Mouse (Mus musculus) cortical plate, adult 2 months (tissue): ENCODE measurements around the gene Mgll. TPM values are rescaled to one million over a fixed set of nuclear protein-coding genes. Genes with fewer than 3 reads are reported as not detected.

Experiments used
- H3K27ac ChIP-seq: fragments of 200-500 bp; 2 replicates; pipeline ENCODE4 v1.5.1; 2012; ENCODE audit warnings: low read length, control low read depth, inconsistent platforms; ENCODE audit not compliant: insufficient read depth
- H3K4me1 ChIP-seq: fragments of 200-500 bp; 2 replicates; pipeline ENCODE4 v1.6.1; 2011; ENCODE audit warnings: low read length; ENCODE audit not compliant: control insufficient read depth, insufficient read depth
- H3K4me3 ChIP-seq: fragments of 200-500 bp; 2 replicates; pipeline ENCODE4 v1.5.1; 2011; ENCODE audit warnings: mild to moderate bottlenecking, low read length, control low read depth; ENCODE audit not compliant: insufficient read depth
- CTCF ChIP-seq: fragments of 200-500 bp; IDR thresholded peaks from 2 replicates; pipeline ENCODE4 v1.5.1; 2011; ENCODE audit warnings: mild to moderate bottlenecking, control low read depth, low read length; ENCODE audit not compliant: insufficient read depth; ENCODE audit errors: extremely low read depth
- POLR2A ChIP-seq: fragments of 200-500 bp; IDR thresholded peaks from 2 replicates; pipeline ENCODE4 v1.6.1; 2011; ENCODE audit warnings: mild to moderate bottlenecking, low read length, control low read depth; ENCODE audit not compliant: insufficient read depth; ENCODE audit errors: extremely low read depth
- polyA plus RNA-seq: library from polyadenylated mRNA; depleted of rRNA; stranded (reverse); fragments of >200 nt; gene quantifications from 2 replicates; pipeline ENCODE4 v1.2.3, GENCODE M21; 2012; rRNA removed

Gene Mgll
- polyA plus RNA-seq, 1 experiment: 220 TPM

DNA sequence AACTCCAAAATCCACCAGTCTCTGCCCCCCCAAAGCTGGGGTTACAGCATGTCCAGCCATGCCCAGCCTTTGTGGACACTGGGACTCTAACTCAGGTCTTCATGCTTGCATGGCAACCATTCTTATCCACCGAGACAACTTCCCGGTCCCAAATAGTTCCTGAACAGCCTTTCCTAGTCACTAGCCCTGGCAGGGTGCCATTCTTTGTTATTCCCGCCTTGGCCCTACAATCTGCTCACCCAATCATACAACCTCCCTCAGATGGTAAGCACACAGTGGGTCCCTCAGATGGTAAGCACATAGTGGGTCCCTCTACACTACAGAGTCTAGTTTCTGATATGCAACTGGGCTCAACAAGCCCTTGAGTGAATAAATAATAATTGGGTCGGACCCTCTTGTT, 146.4 kb downstream of the Mgll start:
- H3K4me1 ChIP-seq: peaks cover 3% of the 10 kb centered on the region; the same call in 1 of the 2 replicates
- H3K4me3 ChIP-seq: no peak overlapping the region
- no peak overlapping the region for H3K27ac ChIP-seq
- TF ChIP-seq POLR2A: no peak
- TF ChIP-seq CTCF: no peak

DNA sequence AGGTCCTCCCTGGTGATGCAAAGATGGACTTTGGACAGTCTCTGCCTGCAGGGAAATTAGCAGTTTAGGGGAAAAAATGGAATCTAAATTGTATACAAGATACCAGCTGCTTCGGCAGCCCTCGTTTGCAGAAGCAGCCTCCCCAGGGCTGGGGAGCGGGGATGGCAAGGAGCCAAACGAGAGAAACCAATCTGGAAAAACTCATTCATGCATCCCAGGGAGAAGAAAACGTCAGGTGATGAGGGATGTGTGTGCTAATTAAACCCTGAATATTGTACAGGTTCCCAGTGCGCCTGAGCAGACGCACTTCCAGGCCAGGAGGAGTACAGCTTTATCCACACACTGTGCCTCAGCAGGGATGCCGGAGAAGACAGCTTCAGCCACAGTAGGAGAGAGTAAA, 147.3 kb downstream of the Mgll start:
- H3K27ac ChIP-seq: no peak overlapping the region
- no peak for TF ChIP-seq CTCF
- TF ChIP-seq POLR2A: no peak
- no peak overlapping the region for H3K4me3 ChIP-seq
- H3K4me1 ChIP-seq: peaks cover 3% of the 10 kb centered on the region; the same call in 1 of the 2 replicates

DNA sequence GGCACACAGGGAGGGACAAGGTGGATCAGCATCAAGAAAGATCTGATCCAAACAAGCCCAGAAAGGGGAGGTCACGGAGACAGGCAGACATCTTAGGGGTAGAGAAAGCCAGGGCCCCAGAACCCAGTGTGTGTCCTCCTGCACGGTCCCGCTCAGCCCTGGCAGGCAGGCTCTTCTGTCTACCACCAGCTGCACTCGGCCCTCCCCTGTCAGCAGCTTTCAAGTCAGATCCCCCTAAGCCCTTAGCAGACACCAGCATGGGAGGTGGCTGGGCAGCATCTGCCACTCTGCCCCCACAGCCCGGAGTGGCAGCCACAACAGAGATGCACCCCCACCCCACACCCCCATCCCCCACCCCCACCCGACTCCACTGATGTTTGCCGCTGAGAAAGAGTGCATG, 148.6 kb downstream of the Mgll start:
- TF ChIP-seq CTCF (no peak), POLR2A (no peak)
- Histone ChIP-seq H3K4me1 (peaks cover 3% of the 10 kb centered on the region; the same call in 1 of the 2 replicates), H3K4me3 (peak overlapping the region; percentile 15; the same call in 1 of the 2 replicates), H3K27ac (no peak overlapping the region)

DNA sequence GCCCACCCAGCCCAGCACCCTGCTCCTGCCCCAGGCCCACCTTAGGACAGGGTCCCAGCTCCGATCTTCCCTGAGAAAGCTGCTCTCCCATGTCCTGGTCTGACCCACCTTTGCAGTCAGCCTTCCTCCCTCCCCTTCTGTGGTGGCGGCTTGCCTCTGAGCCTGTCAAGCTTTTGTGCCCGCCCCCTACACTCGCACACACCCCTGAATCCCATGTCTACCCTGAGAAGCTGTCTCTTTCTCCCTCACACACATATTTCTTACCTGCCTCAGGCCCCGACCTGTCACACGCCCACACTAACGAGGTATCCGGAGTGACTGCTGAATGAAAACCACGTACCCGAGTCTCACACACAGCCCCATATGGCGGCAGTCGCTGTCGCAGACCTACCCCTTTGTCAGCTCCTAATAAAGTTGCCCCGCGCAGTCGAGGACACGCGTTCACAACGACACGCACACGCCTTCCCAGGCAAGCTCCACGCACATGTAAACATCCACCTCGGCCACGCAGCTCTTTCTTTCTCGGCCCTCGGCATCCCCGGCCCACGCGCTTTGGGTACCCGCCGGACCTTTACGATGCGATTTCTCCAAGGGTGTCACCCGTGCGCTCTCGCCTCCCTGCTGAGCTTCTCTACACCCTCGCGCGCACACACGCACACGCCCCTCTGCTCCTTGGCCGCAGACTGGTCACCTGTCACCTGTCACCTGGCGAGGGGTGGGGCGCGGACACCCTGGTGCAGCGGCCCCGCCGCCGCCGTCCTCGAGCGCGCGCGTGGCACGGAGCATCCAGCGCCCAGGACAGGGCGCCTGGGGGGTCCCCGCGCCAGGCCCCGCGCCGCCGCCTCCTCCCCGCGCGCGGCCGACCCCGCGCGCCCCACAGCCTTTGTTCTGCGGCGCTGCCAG, 150.0 kb downstream of the Mgll start:
- TF ChIP-seq CTCF (no peak), POLR2A (no peak)
- Histone ChIP-seq H3K4me3 (peak overlapping the region; percentile 84), H3K4me1 (peaks cover 3% of the 10 kb centered on the region; the same call in 1 of the 2 replicates), H3K27ac (no peak overlapping the region; the same call in 1 of the 2 replicates)

DNA sequence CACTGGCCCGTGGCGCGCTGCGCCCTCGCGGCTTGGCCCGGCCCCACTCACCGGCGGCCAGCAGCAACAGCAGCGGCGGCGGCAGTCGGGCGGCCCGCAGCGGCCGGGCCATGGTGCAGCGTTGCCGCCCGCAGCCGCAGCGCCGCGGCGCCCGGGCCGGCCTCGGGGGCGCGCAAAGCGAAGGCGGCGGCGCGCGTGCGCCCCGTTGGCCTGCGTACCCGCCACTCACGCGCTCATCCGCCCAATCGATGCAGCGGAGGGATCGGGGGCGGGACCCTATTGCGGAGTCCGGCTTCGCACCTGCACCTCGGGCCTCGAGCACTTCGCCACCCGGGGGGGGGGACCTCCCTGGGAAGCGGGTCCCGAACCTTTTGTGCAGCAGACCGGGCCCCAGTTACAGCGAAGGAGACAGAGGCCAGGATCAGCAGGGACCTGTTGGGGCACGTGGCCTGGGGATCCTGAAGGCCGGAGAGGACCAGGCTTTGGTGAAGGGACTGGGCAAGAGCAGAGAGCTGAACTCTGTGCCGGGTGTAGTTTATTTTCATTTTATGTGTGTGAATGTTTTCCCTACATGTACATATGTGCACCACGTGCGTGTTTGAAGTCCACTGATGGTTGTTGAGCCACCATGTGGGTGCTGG, 150.8 kb downstream of the Mgll start, which contains the start of gene Podxl2:
Gene Podxl2 (minus strand): TSS at position 177 of the 641 bp plus-strand sequence.
- Histone ChIP-seq H3K4me1 (peaks cover 3% of the 10 kb centered on the region; the same call in 1 of the 2 replicates), H3K27ac (no peak within 1 kb of the TSS; the same call in 1 of the 2 replicates), H3K4me3 (peak within 1 kb of the TSS; percentile 84)
- TF ChIP-seq POLR2A (no peak), CTCF (no peak)

Other genes with a start within 250 kb of the Mgll start
- 86.3 and 89.3 TPM in 2 replicates for gene Sec61a1, start 205.5 kb upstream of the Mgll start, polyA plus RNA-seq
- 0.26 and 0.31 TPM in 2 replicates for gene Kbtbd12, start 86.5 kb upstream of the Mgll start, polyA plus RNA-seq
- 88.0 and 90.6 TPM in 2 replicates for gene Abtb1, start 117.6 kb downstream of the Mgll start, polyA plus RNA-seq
- gene Podxl2, start 150.6 kb downstream of the Mgll start, polyA plus RNA-seq: 381 and 408 TPM in 2 replicates
- 4.4 TPM in 2 replicates for gene Mcm2, start 174.4 kb downstream of the Mgll start, polyA plus RNA-seq
- 98.9 and 105 TPM in 2 replicates for gene Tpra1, start 177.8 kb downstream of the Mgll start, polyA plus RNA-seq